Mouse (Mus musculus) heart, embryonic 10.5 days (tissue): ENCODE results near the gene Atp7a. TPM values are rescaled to one million over a fixed set of nuclear protein-coding genes. Genes with fewer than 3 reads are reported as not detected.

ENCODE experiments used
- DNase-seq: peaks from one replicate; pipeline ENCODE4 v3.0.0-alpha.2; 2017; ENCODE audit warnings: low spot score
- H3K27ac ChIP-seq: fragments of 300-500 bp; sonication (generic); 2 replicates; pipeline ENCODE4 v1.5.1; 2016; ENCODE audit warnings: mild to moderate bottlenecking
- H3K27me3 ChIP-seq: fragments of 300-500 bp; sonication (generic); 2 replicates; pipeline ENCODE4 v1.6.1; 2016; ENCODE audit warnings: mild to moderate bottlenecking; ENCODE audit not compliant: poor library complexity, insufficient read depth, severe bottlenecking
- H3K36me3 ChIP-seq: fragments of 300-500 bp; sonication (generic); 2 replicates; pipeline ENCODE4 v1.6.1; 2016; ENCODE audit warnings: mild to moderate bottlenecking, moderate library complexity
- H3K4me1 ChIP-seq: fragments of 300-500 bp; sonication (generic); 2 replicates; pipeline ENCODE4 v1.6.1; 2016; ENCODE audit warnings: mild to moderate bottlenecking
- H3K4me3 ChIP-seq: fragments of 300-500 bp; sonication (generic); 2 replicates; pipeline ENCODE4 v1.5.1; 2016; ENCODE audit warnings: mild to moderate bottlenecking, moderate library complexity
- H3K9me3 ChIP-seq: fragments of 300-500 bp; sonication (generic); 2 replicates; pipeline ENCODE4 v1.6.1; 2016; ENCODE audit warnings: mild to moderate bottlenecking, moderate library complexity
- WGBS: fragments of 180-500 bp; shearing (Covaris S2); methylation state at CpG from one replicate; pipeline ENCODE4 v1.1.7; 2016; 5-methylcytosine and 5-hydroxymethylcytosine counted together
- polyA plus RNA-seq: library from polyadenylated mRNA; unstranded; fragments of >200 nt; fragmentation: Nextera tagmentation; extraction: Ambion mirVana; gene quantifications from 2 replicates; pipeline ENCODE4 v1.2.1, GENCODE M21; 2016

Atp7a gene
- polyA plus RNA-seq, 1 experiment from 2014 or later, result 24.0 TPM

DNA sequence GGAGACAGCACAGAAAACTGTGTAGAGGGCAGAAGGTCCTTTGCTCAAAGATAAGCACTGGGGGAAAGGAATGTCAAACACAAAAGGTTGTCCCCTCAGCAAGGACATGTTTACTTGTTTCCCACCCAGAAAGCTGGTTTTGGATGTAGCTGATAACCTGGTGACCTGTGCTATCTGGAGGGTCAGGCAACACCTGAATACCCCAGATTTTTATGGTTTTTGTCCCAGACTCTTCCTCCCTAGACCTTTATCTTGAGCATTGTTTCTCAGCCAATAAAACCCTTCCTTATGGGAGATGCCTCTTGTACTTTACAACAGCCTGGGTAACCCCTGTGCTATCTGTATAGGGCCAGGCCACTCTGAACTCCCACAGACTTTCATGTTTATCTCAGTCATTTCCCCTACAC is 127.1 kb downstream of the Atp7a start:
- Histone ChIP-seq H3K9me3 (no peaks in the 10 kb centered on the region), H3K4me3 (no peak overlapping the region), H3K27me3 (no peaks in the 10 kb centered on the region; the same call in 1 of the 2 replicates), H3K4me1 (0 out of 2 replicates have a peak, but pooled peaks cover 3% of the 10 kb centered on the region), H3K27ac (no peak overlapping the region), H3K36me3 (no peaks in the 10 kb centered on the region)
- no peak for DNase-seq

DNA sequence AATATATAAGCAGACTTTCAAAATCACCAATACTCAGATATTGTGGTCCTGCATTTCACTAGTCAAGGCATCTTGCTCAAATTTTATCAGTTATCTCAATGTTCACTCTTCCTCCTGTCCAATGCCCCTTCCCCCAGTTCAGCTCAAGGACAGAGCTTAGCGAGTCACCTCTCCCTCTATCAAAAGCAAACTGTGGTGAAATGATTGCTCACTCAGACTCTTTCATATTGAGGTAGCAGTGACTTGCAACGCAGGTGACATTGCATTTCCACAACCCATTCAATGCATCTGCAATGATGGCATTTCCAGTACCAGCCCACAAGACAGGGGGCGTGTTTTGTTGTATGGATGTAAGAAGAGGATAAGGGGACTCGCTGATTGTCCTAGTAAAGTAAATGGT is 128.8 kb downstream of the Atp7a start:
- 66% methylated on average over 4 of the region's 4 CpGs for whole genome bisulfite sequencing
- no peak overlapping the region for H3K4me3 ChIP-seq

DNA sequence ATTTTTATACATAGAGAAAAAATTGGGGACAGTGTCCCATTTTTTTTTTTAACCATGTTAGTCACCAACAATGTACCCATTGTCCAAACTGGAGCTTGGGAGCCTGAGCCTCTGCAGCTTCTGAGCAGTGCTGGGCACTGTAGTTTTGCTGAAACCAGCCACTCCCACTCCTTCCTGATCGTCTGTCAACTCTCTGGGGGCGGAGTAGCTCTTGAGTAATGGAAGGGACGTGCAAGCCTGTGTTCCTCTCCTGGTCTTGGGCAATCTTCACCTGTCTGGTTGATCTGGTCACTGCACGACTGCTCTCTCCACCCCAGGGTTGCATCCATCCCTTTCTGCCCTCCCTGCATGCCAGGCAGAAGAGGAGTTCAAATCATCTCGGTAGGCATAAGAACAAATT is 136.9 kb downstream of the Atp7a start:
- no peaks in the 10 kb centered on the region for H3K36me3 ChIP-seq
- H3K27me3 ChIP-seq, result no peaks in the 10 kb centered on the region
- H3K4me1 ChIP-seq, result no peaks in the 10 kb centered on the region
- DNase-seq, result no peak
- no peak overlapping the region for H3K27ac ChIP-seq
- no peaks in the 10 kb centered on the region for H3K9me3 ChIP-seq
- no peak overlapping the region for H3K4me3 ChIP-seq
- WGBS, result 45% methylated on average over 5 of the region's 5 CpGs

More for the DNA sequence above, 128.8 kb downstream of the Atp7a start:
- H3K4me1 ChIP-seq, result 0 out of 2 replicates have a peak, but pooled peaks cover 3% of the 10 kb centered on the region
- H3K27me3 ChIP-seq, result no peaks in the 10 kb centered on the region; the same call in 1 of the 2 replicates
- H3K36me3 ChIP-seq, result no peaks in the 10 kb centered on the region
- H3K9me3 ChIP-seq, result no peaks in the 10 kb centered on the region
- H3K27ac ChIP-seq, result no peak overlapping the region
- no peak for DNase-seq

DNA sequence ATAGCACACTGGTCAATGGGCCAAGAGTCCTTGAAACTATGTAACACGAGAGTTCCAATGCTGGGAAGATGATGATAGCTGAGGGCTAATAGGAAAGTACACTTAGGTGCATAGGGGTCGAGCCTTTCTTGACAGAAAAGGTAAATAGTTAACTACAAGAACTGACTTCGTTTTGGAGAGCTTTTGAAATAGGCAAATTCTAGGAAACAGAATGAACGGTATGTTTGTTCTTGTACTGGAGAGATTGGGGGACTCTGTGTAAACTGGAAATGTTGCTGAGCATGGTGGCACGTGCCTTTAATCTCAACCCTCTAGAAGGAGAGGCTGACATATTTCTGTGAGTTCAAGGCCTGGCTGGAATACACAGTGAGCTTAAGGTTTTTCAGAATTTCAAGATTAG is 137.5 kb downstream of the Atp7a start:
- Histone ChIP-seq H3K9me3 (no peaks in the 10 kb centered on the region), H3K4me3 (no peak overlapping the region), H3K4me1 (no peaks in the 10 kb centered on the region), H3K27ac (no peak overlapping the region), H3K36me3 (no peaks in the 10 kb centered on the region), H3K27me3 (no peaks in the 10 kb centered on the region)
- no peak for DNase-seq
- WGBS, result 74% methylated on average over 5 of the region's 5 CpGs

DNA sequence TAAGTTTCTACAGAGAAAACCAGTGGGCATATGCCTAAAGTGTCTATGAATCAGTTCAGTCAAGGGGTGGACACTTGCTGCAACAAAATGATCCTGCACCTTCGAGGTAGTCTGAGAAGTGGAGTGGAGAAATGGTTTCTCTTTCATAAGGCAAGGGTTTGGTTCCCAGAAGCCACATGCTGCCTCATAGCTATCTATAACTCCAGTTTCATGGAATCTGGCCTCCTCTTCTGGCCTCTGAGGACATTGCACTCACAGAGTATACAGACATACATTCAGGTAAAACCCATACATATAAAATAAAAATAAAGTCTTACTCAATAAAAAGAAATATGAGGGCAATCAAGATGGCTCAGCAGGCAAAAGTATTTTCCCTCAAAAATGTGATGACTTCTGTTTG is 138.0 kb downstream of the Atp7a start:
- WGBS, result 71% methylated on average over 1 of the region's 1 CpGs
- no peaks in the 10 kb centered on the region for H3K36me3 ChIP-seq
- no peak for DNase-seq
- no peaks in the 10 kb centered on the region for H3K27me3 ChIP-seq
- no peaks in the 10 kb centered on the region for H3K9me3 ChIP-seq
- no peak overlapping the region for H3K4me3 ChIP-seq
- no peak overlapping the region for H3K27ac ChIP-seq
- H3K4me1 ChIP-seq, result no peaks in the 10 kb centered on the region

DNA sequence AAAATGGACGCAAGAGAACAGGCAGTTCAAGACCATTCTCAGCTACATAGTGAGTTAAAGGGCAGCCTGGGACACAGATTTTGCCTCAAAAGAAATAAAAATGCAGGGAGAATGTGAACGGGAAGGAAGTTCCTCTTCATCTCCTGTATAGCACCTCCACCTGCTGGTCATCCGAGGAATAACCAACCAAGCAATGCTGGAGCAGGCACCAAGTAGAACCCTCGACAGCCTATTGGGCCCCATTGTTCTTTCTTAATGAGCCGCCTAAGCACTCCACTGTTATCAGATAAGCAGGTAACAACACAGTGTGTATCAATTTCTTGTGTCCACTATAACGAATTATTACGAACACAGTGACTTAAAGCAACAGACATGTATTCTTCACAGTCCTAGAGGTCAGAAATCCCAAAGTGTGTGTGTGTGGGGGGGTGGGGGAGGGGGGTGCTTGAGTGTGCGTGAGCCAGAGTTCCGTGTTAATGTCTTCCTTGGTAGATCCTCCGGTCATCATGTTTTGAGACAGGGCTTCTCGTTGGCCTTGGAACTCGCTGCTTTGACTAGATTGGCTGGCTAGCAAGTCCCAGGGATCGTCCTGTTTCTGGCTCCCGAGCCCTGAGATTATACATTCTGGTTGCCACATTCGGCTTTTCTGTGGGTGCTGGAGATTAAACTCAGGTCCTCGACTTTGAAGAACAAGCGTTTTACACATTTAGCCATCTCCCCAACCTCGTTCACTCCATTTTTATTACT is 144.2 kb downstream of the Atp7a start:
- DNase-seq, result peak; percentile 79
- Histone ChIP-seq H3K36me3 (no peaks in the 10 kb centered on the region), H3K9me3 (no peaks in the 10 kb centered on the region), H3K27ac (peak overlapping the region; percentile 67; the same call in 1 of the 2 replicates), H3K27me3 (no peaks in the 10 kb centered on the region), H3K4me3 (peak overlapping the region; percentile 49), H3K4me1 (no peaks in the 10 kb centered on the region)
- WGBS, result 26% methylated on average over 18 of the region's 18 CpGs

DNA sequence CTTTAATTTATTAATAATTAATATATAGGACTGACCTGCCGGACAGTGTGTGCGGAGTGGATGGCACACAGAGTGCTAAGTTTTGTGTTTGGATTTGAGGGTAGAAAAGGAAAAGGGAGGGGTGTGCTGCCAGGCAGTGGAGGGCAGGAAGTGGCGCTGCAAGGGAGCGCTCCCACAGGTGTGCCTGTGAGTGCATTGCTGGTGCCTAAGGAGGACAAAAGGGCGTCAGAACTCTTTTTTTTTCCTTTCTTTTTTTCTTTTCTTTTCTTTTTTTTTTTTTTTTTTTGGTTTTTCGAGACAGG is 144.7 kb downstream of the Atp7a start:
- Histone ChIP-seq H3K27me3 (no peaks in the 10 kb centered on the region), H3K9me3 (no peaks in the 10 kb centered on the region), H3K36me3 (no peaks in the 10 kb centered on the region), H3K4me3 (peak overlapping the region; percentile 49), H3K4me1 (no peaks in the 10 kb centered on the region), H3K27ac (peak overlapping the region; percentile 67; the same call in 1 of the 2 replicates)
- whole genome bisulfite sequencing, result 60% methylated on average over 5 of the region's 6 CpGs
- no peak for DNase-seq

Other genes starting within 250 kb of the Atp7a start
- 128 and 140 TPM in 2 replicates for gene Atrx, start 97.9 kb upstream of the Atp7a start, polyA plus RNA-seq
- gene Magt1, start 15.4 kb upstream of the Atp7a start, polyA plus RNA-seq, result 50.2 and 54.4 TPM in 2 replicates
- 583 and 682 TPM in 2 replicates for gene Cox7b, start 11.6 kb upstream of the Atp7a start, polyA plus RNA-seq
- gene Tlr13, start 115.9 kb downstream of the Atp7a start, polyA plus RNA-seq, result 0.05 and 0.08 TPM in 2 replicates
- gene Pgk1, start 159.8 kb downstream of the Atp7a start, polyA plus RNA-seq, result 726 and 795 TPM in 2 replicates
- gene Taf9b, start 193.9 kb downstream of the Atp7a start, polyA plus RNA-seq, result 14.1 and 20.7 TPM in 2 replicates
- not detected in 2 replicates for gene Fnd3c2, start 228.1 kb downstream of the Atp7a start, polyA plus RNA-seq